Mouse (Mus musculus) A20 (cell line): Measurements from ENCODE around the gene Hepacam.

Experiments
- DNase-seq: peaks from one replicate; pipeline ENCODE4 v3.0.0-alpha.2; 2011; ENCODE audit warnings: low read depth, low spot score

Gene Hepacam

DNA sequence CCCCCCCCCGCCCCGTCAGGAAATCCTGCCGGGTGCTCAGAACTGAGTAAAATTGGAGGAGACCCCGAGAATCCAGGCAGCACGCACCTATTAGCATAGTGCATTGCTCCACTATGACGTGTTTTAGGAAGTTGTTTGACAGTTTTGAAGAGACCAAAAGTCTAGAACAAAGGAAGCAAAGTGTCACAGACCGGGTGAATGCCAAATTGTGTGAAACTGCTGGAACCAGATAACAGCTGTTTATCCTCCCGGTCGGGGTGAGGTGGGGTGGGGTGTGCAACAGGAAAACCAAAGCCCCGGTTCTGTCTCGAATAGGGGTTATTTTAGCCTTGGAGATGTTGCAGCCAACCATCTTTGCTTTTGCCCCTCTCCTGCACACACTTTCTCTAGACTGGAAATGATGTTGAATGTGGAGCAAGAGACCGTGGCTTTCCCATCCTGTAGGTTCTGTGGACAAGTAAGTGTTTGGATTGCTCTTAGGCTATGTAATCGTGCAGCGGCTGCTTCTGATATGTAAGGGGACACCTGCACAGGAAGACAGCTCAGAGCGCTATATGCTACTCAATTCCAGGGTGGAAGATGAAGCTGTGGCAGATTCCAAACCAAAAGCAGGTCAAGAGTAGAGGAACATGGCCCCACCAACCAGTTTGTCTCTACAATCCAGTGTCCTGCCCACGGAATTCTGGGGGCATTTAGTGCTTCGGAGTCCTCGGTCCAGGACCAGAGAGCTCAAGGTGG, 66.8 kb downstream of the Hepacam start:
- DNase-seq, result no peak

- DNase-seq, result no peak
These were observed 67.8 kb downstream of the Hepacam start for GRCm38 (mm10) chr9:37434932-37435331.

DNA sequence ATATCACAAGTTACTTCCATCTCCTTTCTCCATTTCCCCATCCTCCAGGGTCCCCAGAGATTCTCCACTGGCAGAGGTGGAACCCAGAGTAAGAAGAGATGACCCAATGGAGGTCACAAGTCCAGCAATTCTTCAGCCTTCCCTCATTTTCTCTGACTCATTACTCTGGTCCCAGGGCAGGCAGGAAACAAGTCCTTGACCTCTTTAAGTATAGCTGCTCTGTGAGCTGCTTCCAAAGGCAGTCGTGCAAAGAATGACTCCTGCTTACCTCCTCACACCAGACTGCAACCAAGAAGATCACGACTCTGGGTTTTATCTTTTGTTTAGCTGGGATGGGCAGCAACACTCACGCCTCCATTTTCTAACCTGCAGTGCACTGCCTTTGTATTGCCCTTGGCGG, 68.5 kb downstream of the Hepacam start:
- no peak for DNase-seq
